Mouse (Mus musculus) lung, embryonic 15.5 days (tissue): Measurements from ENCODE around the gene Fgfr2. TPM values are rescaled to one million over a fixed set of nuclear protein-coding genes. Genes with fewer than 3 reads are reported as not detected.
A peak's percentile ranks its signal among the peaks of the same experiment; 100 is the strongest.
"Not testable (repeated sequence)": the region's sequence is repeated elsewhere in the genome, so short reads cannot be mapped to it uniquely, and the experiment has no call there.

Source experiments
- ATAC-seq: fragments of 200-750 bp; cut with Nextera tagmentation; 2 replicates; pipeline ENCODE4 v1.8.0; 2017; ENCODE audit warnings: moderate number of reproducible peaks, borderline replicate concordance; ENCODE audit not compliant: low FRiP score, low TSS enrichment; ENCODE audit errors: extremely low read depth
- H3K27ac ChIP-seq: fragments of 300-500 bp; sonication (generic); 2 replicates; pipeline ENCODE4 v1.5.1; 2015; ENCODE audit warnings: moderate library complexity, mild to moderate bottlenecking, inconsistent platforms
- H3K27me3 ChIP-seq: fragments of 300-500 bp; sonication (generic); 2 replicates; pipeline ENCODE4 v1.6.1; 2015; ENCODE audit warnings: inconsistent platforms
- H3K36me3 ChIP-seq: fragments of 300-500 bp; sonication (generic); 2 replicates; pipeline ENCODE4 v1.6.1; 2015; ENCODE audit warnings: inconsistent platforms
- H3K4me1 ChIP-seq: fragments of 300-500 bp; sonication (generic); 2 replicates; pipeline ENCODE4 v1.6.1; 2015; ENCODE audit warnings: inconsistent platforms
- H3K4me2 ChIP-seq: fragments of 300-500 bp; sonication (generic); 2 replicates; pipeline ENCODE4 v1.6.1; 2015; ENCODE audit warnings: inconsistent platforms, mild to moderate bottlenecking, moderate library complexity
- H3K4me3 ChIP-seq: fragments of 300-500 bp; sonication (generic); 2 replicates; pipeline ENCODE4 v1.5.1; 2015; ENCODE audit warnings: mild to moderate bottlenecking, inconsistent platforms
- H3K9ac ChIP-seq: fragments of 300-500 bp; sonication (generic); 2 replicates; pipeline ENCODE4 v1.6.1; 2015; ENCODE audit warnings: inconsistent platforms
- H3K9me3 ChIP-seq: fragments of 300-500 bp; sonication (generic); 2 replicates; pipeline ENCODE4 v1.6.1; 2016; ENCODE audit warnings: inconsistent platforms
- WGBS: fragments of 180-500 bp; shearing (Covaris S2); methylation state at CpG from one replicate; pipeline ENCODE4 v1.1.7; 2015; 5-methylcytosine and 5-hydroxymethylcytosine counted together
- polyA plus RNA-seq: library from polyadenylated mRNA; unstranded; fragments of >200 nt; fragmentation: Nextera tagmentation; extraction: Ambion mirVana; gene quantifications from 2 replicates; pipeline ENCODE4 v1.2.1, GENCODE M21; 2015

Fgfr2 gene
- polyA plus RNA-seq, 1 experiment from 2014 or later, result 160 TPM

DNA sequence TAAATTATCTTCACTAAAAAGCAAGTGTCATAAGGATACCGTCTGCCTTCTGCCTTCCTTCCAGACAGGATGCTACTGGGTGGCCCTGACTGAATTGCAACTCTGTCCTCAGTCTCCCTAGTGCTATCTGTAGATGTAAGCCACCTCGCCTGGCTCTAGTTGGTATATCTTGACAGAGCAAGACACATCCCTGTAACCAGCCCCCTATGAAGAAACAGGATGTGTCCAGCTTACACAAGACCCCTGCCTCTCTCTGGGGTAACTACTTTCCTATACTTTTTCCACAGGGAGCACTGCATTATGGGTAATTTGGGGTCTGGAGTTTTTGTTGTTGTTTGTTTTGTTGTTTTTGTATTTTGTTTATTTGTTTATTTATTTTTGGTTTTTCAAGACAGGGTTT, 447.2 kb downstream of the Fgfr2 start:
- Histone ChIP-seq H3K4me3 (no peak overlapping the region), H3K9ac (no peak overlapping the region), H3K27me3 (no peaks in the 10 kb centered on the region), H3K27ac (no peak overlapping the region), H3K4me2 (no peak overlapping the region), H3K9me3 (no peaks in the 10 kb centered on the region), H3K4me1 (peaks cover 23% of the 10 kb centered on the region), H3K36me3 (no peaks in the 10 kb centered on the region)
- 84% methylated on average over 2 of the region's 2 CpGs for WGBS
- no peak for ATAC-seq

DNA sequence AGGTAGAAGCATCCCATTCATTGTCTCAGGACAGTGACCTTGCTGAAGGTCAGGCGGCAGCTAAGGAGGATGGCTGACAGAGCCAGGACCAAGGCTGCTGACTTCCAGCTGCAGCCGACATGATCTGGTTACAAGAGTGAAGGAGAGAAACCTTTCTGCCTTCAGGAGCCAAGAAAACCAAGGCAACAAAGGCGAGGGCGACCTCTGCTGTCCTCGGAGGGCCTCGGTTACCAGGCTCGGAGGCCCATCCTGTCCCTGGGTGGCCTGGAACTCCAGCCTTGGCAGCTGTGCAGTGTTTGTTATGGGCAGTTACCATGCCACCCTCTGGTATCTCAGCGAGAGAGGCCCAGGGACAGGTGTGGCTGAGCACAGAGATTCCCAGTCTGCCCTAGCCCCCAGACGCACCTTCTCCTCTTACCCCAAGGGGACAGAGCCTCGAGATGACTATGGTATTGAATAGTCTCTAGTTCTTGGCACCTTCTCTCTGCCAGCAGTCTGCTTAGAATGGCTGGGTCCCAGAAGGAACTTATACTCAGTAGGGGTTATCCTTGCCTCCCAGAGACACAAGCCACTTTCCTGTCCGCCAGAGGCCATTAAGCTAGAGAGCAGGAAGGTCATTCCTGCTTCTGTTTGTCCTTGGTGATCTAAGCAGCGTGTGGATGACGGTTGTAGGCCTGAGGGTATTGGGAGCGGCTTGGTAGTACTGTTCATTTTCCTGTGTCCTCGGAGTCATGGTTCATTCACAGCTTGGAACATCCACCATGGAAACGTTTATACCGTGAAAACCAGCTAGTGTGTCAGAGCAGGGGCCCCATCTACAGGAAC, 449.0 kb downstream of the Fgfr2 start:
- Histone ChIP-seq H3K36me3 (no peaks in the 10 kb centered on the region), H3K4me2 (no peak overlapping the region), H3K4me3 (no peak overlapping the region), H3K9me3 (no peaks in the 10 kb centered on the region), H3K27me3 (no peaks in the 10 kb centered on the region), H3K9ac (no peak overlapping the region), H3K27ac (peak overlapping the region; percentile 18; the same call in 1 of the 2 replicates), H3K4me1 (peaks cover 37% of the 10 kb centered on the region)
- ATAC-seq, result peak; percentile 27; the same call in 1 of the 2 replicates
- 52% methylated on average over 17 of the region's 17 CpGs for WGBS

DNA sequence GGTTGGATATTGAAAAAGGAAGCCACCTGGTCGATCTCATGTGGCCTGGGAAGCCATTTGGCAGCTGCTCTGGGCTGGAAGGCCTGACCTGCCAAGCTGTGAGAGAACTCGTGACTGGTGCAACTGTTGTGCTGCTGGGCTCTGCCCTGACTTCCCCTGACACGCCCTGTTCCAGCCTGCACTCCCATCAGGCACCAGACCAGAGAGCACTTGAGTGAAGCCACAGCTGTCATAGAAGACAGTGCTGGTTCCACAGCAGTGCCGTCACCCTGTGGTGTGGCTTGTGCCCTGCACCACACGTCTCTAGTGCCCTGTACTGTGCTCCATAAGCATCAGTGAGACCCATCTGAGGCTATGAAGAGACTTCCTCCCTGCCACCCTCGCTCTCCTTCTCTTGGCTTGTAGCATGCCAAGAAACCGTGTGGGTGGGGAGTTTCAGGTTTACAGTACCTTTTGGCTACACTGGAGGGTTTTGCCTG, 450.6 kb downstream of the Fgfr2 start:
- Histone ChIP-seq H3K27ac (peak overlapping the region; percentile 39), H3K9ac (no peak overlapping the region), H3K36me3 (no peaks in the 10 kb centered on the region), H3K9me3 (no peaks in the 10 kb centered on the region), H3K4me3 (no peak overlapping the region), H3K27me3 (no peaks in the 10 kb centered on the region), H3K4me2 (no peak overlapping the region), H3K4me1 (peaks cover 41% of the 10 kb centered on the region)
- WGBS, result 67% methylated on average over 7 of the region's 7 CpGs
- ATAC-seq, result no peak

DNA sequence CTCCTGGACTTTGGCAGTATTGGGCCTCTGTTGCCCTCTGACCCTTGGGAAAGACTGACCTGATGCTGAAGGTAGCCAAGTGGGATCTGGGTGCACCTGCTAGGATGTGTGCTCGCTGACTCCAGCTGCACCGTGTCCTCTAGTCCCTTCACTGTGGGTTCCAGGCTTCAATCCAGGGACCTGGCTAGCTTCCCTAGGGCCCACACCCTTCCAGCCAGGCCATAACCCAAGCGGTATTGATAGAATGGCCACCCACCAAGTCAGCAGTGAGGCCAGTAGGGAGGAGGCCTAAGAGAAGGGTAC, 452.3 kb downstream of the Fgfr2 start:
- Histone ChIP-seq H3K4me2 (no peak overlapping the region), H3K9me3 (no peaks in the 10 kb centered on the region), H3K36me3 (no peaks in the 10 kb centered on the region), H3K27ac (peak overlapping the region; percentile 80), H3K4me1 (peaks cover 41% of the 10 kb centered on the region), H3K9ac (no peak overlapping the region), H3K4me3 (no peak overlapping the region), H3K27me3 (no peaks in the 10 kb centered on the region)
- peak; percentile 19; the same call in 1 of the 2 replicates for ATAC-seq
- 79% methylated on average over 3 of the region's 3 CpGs for WGBS

DNA sequence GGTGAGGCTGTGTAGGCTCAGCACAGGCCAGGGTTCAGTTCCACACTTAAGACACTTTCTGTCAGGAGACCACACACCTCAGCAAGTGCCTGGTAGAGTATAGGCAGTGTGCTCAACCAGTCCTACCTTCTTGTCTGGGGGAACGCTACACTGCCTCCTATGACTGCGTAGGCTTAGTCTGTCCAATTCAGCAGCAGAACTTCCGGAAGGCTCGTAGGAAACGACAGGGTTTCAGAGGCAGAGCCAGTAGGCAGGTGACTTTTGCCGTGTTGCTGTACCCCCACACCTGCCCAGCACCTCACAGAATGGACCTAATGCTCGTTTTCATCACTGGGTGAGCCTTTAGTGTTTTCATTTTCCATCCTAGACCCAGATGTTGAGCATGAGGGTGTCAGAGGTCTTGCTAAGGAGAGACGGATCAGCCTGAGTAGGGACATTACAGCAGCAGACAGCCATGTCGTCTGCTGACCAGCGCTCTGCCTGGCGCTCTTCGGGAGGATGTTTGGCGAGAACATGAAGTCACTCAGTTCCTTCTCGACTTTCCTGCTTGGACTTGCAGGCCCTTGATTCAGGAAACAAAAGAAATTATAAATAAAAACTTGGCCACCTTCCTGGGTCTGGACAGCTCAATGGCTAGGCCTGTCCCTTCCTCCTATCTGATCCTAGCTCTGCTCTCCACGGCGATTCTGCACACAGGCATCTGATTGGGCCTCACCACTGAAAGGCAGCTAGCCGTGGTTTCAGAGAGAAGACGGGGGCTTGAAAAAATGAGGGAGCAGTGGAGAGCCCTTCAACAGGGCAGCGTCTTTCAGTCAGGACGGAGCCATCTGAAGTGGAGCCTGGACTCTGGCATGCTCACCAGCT, 452.9 kb downstream of the Fgfr2 start:
- Histone ChIP-seq H3K4me1 (peaks cover 41% of the 10 kb centered on the region), H3K4me2 (no peak overlapping the region), H3K9me3 (no peaks in the 10 kb centered on the region), H3K27ac (peak overlapping the region; percentile 80), H3K9ac (no peak overlapping the region), H3K27me3 (no peaks in the 10 kb centered on the region), H3K4me3 (no peak overlapping the region), H3K36me3 (no peaks in the 10 kb centered on the region)
- peak; percentile 36; the same call in 1 of the 2 replicates for ATAC-seq
- 60% methylated on average over 20 of the region's 20 CpGs for WGBS

DNA sequence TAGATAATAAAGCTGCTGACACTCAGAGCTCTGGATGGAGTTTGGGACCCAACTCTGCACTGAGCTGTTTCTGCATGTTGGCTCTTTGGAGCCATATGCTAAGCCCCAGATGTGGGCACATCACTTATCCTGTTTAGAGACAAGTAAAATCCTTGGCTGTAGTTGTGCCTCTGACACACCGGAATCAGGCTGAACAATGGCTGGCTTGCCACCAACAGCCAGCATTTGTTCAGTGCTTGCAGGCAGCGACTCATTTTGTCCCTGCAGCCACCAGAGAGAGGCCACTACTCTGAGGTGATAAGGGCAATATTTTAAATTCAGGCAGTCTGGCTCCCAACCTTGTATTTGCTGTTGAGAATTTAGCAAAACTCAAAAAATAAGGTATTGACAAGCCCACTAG, 454.5 kb downstream of the Fgfr2 start:
- Histone ChIP-seq H3K9me3 (no peaks in the 10 kb centered on the region), H3K27ac (peak overlapping the region; percentile 70), H3K4me2 (no peak overlapping the region), H3K4me3 (no peak overlapping the region), H3K36me3 (no peaks in the 10 kb centered on the region), H3K27me3 (no peaks in the 10 kb centered on the region), H3K9ac (no peak overlapping the region), H3K4me1 (peaks cover 36% of the 10 kb centered on the region)
- 46% methylated on average over 2 of the region's 2 CpGs for whole genome bisulfite sequencing
- no peak for ATAC-seq

DNA sequence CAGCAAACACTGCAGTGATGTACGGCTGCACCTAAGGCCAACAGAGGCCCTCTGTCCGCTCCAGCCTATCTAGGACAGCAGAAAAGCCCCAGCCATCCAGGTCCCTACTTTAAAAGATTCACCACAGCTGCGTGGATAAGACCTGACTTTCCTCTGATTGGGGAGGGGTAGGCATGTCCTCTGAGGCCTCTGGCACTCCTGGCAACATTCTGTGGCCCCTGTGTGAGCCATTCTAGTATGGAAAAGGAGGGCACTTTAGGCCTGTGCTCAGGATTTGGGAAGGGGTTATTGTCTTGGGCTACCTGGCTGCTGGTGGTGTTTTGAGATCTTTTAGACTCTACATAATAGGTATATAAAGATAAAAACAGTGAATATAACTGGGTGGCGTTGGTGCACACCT, 456.6 kb downstream of the Fgfr2 start:
- Histone ChIP-seq H3K4me3 (no peak overlapping the region), H3K27ac (no peak overlapping the region), H3K9ac (no peak overlapping the region), H3K27me3 (no peaks in the 10 kb centered on the region), H3K4me1 (peaks cover 41% of the 10 kb centered on the region), H3K4me2 (no peak overlapping the region), H3K9me3 (no peaks in the 10 kb centered on the region), H3K36me3 (no peaks in the 10 kb centered on the region)
- ATAC-seq, result no peak
- 68% methylated on average over 4 of the region's 4 CpGs for WGBS

DNA sequence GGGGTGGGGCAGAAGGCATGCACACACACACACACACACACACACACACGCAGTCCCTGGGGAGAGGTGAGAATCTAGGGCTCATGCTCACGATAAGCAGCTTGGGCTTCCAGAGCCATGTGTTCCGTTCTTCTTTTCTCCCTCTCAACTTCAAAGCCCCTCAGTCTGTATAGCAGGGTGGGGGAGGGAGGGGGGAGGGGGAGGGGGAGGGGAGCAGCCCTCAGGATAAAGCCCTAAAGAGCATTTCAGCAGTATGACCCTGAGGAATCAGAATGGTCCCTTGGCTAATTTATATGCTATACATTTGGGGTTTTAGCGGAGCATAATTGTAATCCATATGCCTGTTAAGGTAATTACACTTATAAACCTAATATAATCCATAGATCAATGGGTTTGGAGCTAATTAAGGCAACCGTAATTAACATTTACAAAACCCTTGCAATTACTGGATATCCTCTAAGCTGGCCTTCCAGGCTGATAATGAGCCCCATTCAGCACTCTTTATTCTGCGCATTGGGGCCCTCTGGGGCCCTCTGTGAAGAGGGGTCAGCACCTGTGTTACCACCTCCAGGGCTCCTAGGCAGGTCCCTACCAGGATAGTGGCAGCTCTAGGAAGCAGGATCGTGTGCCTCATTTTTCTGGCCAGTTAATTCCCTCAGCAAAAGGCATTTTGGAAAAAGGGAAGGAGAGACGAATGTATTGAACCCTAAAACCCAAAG, 457.3 kb downstream of the Fgfr2 start:
- WGBS, result 55% methylated on average over 8 of the region's 8 CpGs
- ATAC-seq, result no peak
- H3K4me2 ChIP-seq, result no peak overlapping the region

DNA sequence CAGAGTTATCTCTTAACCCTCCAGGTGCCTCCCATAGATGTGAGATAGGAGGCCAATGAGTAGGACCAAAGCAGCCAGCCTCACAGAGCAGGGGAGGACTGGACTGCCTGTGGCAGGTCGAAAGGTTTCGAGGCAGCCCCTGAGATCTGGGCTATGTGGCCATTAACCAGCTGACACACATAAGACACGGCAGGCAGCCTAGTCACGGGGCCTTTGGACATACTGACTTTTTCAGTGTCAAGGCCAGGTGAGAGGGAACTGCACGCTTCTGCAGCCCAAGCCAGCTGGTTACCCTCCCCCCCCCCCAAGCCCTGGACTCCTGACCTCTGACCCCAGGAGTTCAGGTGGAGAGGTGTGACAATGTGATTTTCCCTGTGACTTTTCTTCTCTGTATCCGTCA, 458.3 kb downstream of the Fgfr2 start:
- Histone ChIP-seq H3K4me1 (peaks cover 43% of the 10 kb centered on the region), H3K4me2 (no peak overlapping the region), H3K9ac (no peak overlapping the region), H3K27ac (no peak overlapping the region), H3K36me3 (no peaks in the 10 kb centered on the region), H3K27me3 (no peaks in the 10 kb centered on the region), H3K9me3 (no peaks in the 10 kb centered on the region), H3K4me3 (no peak overlapping the region)
- ATAC-seq, result no peak
- WGBS, result 76% methylated on average over 6 of the region's 6 CpGs

More for the DNA sequence above, 457.3 kb downstream of the Fgfr2 start:
- no peak overlapping the region for H3K9ac ChIP-seq
- no peaks in the 10 kb centered on the region for H3K27me3 ChIP-seq
- no peak overlapping the region for H3K27ac ChIP-seq
- H3K36me3 ChIP-seq, result no peaks in the 10 kb centered on the region
- H3K4me3 ChIP-seq, result no peak overlapping the region
- no peaks in the 10 kb centered on the region for H3K9me3 ChIP-seq
- peaks cover 44% of the 10 kb centered on the region for H3K4me1 ChIP-seq

DNA sequence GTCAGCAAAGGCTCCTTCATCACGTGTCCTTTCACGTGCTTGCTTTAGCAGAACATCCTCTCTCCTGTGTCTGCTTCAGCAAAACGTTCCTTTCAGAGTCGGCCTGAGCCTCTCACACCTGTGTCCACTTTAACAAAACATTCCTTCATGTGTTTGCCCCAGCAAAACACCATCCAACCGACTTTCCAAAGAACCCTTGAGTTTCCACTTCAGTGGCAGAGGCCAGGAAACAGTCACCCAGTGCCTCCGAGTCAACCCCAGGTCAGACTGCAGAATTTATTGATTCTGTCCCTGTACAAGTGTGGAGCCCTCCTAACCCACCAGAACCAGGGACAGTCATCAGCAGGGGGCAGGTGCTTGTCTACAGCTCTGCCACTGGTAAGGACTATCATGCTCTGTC, 460.3 kb downstream of the Fgfr2 start:
- peaks cover 55% of the 10 kb centered on the region for H3K4me1 ChIP-seq

DNA sequence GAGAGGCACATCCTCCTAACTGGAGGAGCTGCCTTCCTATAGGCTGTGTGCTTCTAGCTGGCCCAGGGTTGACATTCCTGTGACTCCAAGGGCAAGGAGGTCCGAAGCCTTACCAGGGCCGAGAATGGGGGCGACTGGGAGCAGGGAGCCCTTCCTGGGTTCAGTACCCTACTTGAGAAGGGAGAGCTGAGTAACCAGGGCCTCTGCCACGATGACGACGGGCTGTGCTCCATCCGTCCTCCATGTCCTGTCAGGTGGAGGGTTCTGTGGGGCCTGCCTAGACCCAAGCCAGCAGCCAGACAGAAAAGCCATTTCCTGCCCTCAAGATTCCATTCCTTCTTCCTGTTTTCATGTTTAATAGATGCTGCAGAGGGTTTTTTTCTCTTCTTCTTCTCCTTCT, 463.5 kb downstream of the Fgfr2 start:
- peaks cover 73% of the 10 kb centered on the region for H3K4me1 ChIP-seq
- no peak overlapping the region for H3K9ac ChIP-seq
- no peak overlapping the region for H3K4me3 ChIP-seq
- ATAC-seq, result no peak
- no peaks in the 10 kb centered on the region for H3K9me3 ChIP-seq
- peak overlapping the region; percentile 89 for H3K27ac ChIP-seq
- no peaks in the 10 kb centered on the region for H3K27me3 ChIP-seq
- WGBS, result 43% methylated on average over 7 of the region's 7 CpGs
- H3K36me3 ChIP-seq, result no peaks in the 10 kb centered on the region
- no peak overlapping the region for H3K4me2 ChIP-seq

More for the DNA sequence above, 460.3 kb downstream of the Fgfr2 start:
- H3K36me3 ChIP-seq, H3K4me2 ChIP-seq, H3K4me3 ChIP-seq, H3K9ac ChIP-seq, H3K27me3 ChIP-seq, H3K9me3 ChIP-seq: not testable (repeated sequence)
- ATAC-seq, result peak; percentile 27; the same call in 1 of the 2 replicates
- peak overlapping the region; percentile 89 for H3K27ac ChIP-seq
- 46% methylated on average over 6 of the region's 6 CpGs for WGBS
